Mouse (Mus musculus) E14TG2a.4 (cell line): ENCODE results near the gene Cfap157.
A peak's percentile ranks its signal among the peaks of the same experiment; 100 is the strongest.

ENCODE experiments used
- H3K27me3 ChIP-seq: 2 replicates; pipeline ENCODE4 v1.6.1; 2014; ENCODE audit warnings: low read length, control low read depth; ENCODE audit not compliant: insufficient read depth
- H3K36me3 ChIP-seq: 2 replicates; pipeline ENCODE4 v1.6.1; 2014; ENCODE audit warnings: low read length, control low read depth; ENCODE audit not compliant: insufficient read depth
- H3K4me1 ChIP-seq: replicated peaks from 2 replicates; pipeline ENCODE4 v1.6.1; 2014; ENCODE audit warnings: low read depth, low read length, control low read depth
- H3K4me3 ChIP-seq: replicated peaks from 2 replicates; pipeline ENCODE4 v1.5.1; 2014; ENCODE audit warnings: mild to moderate bottlenecking, low read length
- H3K9me3 ChIP-seq: 2 replicates; pipeline ENCODE4 v1.6.1; 2014; ENCODE audit warnings: low read length, control low read depth
- CTCF ChIP-seq: conservative IDR thresholded peaks from 2 replicates; pipeline ENCODE4 v1.5.1; 2014; ENCODE audit warnings: low read length
- NANOG ChIP-seq: IDR thresholded peaks from 2 replicates; pipeline ENCODE4 v1.6.1; 2014; ENCODE audit warnings: borderline replicate concordance, low read length, mixed read lengths
- POU5F1 ChIP-seq: IDR thresholded peaks from 2 replicates; pipeline ENCODE4 v1.6.1; 2014; ENCODE audit warnings: low read length, borderline replicate concordance

Cfap157 gene

DNA sequence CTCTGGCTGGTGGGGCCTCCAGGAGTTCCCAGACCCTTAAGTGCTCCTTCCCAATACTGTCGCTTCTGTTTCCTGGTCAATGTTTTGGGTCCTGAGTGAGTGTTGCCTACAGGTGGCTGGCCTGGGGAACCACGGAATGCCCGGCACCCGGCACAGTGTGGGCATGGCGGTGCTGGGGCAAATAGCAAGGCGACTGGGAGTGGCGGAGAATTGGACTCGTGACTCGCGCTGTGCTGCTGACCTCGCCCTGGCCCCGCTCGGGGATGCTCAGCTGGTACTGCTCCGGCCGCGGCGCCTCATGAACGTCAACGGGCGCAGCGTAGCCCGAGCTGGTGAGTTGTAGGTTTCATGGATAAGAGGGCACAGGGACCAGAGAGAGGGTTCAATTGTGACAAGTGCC, 8.0 kb downstream of the Cfap157 start:
- Histone ChIP-seq H3K4me1 (peaks cover 72% of the 10 kb centered on the region), H3K36me3 (peaks cover 18% of the 10 kb centered on the region)
- TF ChIP-seq NANOG = no peak
- TF ChIP-seq CTCF = no peak
- no peak for TF ChIP-seq POU5F1

DNA sequence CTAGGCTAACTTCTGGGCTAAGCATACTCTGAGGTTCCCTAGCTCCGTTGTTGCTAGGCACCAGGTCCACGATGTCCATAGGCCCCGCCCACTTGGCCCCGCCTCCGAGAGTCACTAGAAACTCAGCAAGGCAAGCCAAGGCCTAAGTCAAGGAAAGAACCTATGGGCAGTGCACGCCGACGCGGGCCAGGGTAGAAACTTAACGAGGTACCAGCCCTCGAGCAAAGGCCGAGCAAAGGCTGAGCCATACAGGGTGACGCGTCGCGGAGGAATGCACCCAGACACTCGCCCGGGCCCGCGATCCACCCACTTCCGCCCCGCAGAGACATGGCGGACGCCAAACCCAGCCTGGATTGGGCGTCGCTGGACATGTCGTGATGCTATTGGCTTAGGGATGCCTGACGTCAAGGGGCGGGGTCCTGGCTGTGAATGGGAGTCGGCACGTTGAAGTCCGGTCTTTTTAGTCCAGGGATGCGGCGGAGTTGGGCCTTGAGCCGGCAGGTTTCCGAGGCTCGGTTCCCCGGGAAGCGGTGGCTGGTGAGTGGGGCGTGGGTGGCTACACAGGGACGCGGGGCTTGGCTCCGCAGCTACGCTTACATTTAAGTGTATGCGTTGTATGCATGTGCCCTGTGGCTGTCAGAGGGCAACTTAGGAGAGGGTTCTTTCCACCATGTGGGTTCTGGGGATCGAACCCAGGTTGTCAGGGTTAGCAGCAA, 8.7 kb downstream of the Cfap157 start, which contains the start of the genes Ttc16 and Ptrh1:
Gene Ttc16 (minus strand): TSS at position 275 of the 716 bp plus-strand sequence.
Gene Ptrh1 (plus strand): TSS at position 428 of the 716 bp plus-strand sequence.
- TF ChIP-seq CTCF (no peak), NANOG (no peak), POU5F1 (no peak)
- Histone ChIP-seq H3K9me3 (no peaks in the 10 kb centered on the region), H3K4me1 (peaks cover 72% of the 10 kb centered on the region)

More for the DNA sequence above, 8.0 kb downstream of the Cfap157 start:
- H3K27me3 ChIP-seq = peaks cover 15% of the 10 kb centered on the region
- H3K4me3 ChIP-seq = peak overlapping the region; percentile 87
- no peaks in the 10 kb centered on the region for H3K9me3 ChIP-seq

DNA sequence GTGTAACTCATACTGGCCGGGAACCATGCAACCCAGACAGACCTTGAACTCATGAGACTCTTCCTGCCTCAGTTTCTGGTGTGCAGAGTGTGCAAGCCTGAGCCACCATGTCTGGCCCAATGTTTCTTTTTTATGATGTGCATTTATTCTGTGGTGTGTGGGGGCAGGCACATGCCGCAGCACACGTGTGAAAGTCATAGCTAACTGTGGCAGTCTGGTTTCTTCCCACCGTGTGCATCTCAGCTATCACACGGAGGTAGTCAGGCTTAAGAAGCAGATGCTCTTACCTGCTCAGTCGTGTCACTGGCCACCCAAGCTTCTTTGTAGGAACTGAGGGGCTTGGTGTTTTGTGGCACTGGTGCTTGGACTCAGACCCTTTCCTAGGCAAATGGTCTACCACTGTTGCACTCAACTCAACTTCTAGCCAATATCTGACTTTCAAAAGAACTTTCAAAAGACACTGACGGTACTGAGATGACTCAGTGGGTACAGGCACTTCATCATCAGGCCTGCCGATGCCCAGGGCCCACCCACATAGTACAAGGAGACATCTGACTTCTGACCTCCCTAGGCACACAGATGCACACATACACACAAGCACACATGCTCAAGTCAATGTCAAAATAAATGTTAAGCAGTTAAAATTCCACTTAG, 11.5 kb downstream of the Cfap157 start:
- TF ChIP-seq NANOG (no peak), POU5F1 (no peak)

More for the DNA sequence above, 8.7 kb downstream of the Cfap157 start, which contains the start of the genes Ttc16 and Ptrh1:
- peaks cover 18% of the 10 kb centered on the region for H3K36me3 ChIP-seq
- peak within 1 kb of the TSS; percentile 87 for H3K4me3 ChIP-seq
- H3K27me3 ChIP-seq = peaks cover 17% of the 10 kb centered on the region

DNA sequence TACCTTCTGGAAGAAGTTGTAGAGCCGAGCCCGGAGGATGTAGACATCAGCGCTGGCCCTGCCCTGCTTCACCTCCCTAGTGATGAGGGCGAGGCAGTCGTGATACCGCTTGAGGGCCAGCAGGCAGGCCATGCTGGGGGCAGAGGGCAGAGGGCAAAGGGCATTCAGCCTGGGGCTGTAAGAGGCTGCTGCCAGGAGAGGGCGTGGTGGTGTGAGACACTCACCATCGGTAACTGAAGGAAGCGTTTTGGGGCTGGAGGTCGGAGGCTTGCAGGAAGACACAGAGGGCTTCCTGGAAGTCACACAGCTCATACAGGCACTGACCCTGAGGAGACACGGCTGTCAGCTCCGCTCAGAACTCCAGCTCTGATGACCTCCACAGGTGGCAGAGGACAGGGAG, 12.3 kb downstream of the Cfap157 start:
- H3K4me1 ChIP-seq = peaks cover 55% of the 10 kb centered on the region

More for the DNA sequence above, 11.5 kb downstream of the Cfap157 start:
- H3K36me3 ChIP-seq = peaks cover 13% of the 10 kb centered on the region
- no peak overlapping the region for H3K4me3 ChIP-seq
- H3K9me3 ChIP-seq = no peaks in the 10 kb centered on the region
- H3K27me3 ChIP-seq = peaks cover 19% of the 10 kb centered on the region
- peaks cover 58% of the 10 kb centered on the region for H3K4me1 ChIP-seq

DNA sequence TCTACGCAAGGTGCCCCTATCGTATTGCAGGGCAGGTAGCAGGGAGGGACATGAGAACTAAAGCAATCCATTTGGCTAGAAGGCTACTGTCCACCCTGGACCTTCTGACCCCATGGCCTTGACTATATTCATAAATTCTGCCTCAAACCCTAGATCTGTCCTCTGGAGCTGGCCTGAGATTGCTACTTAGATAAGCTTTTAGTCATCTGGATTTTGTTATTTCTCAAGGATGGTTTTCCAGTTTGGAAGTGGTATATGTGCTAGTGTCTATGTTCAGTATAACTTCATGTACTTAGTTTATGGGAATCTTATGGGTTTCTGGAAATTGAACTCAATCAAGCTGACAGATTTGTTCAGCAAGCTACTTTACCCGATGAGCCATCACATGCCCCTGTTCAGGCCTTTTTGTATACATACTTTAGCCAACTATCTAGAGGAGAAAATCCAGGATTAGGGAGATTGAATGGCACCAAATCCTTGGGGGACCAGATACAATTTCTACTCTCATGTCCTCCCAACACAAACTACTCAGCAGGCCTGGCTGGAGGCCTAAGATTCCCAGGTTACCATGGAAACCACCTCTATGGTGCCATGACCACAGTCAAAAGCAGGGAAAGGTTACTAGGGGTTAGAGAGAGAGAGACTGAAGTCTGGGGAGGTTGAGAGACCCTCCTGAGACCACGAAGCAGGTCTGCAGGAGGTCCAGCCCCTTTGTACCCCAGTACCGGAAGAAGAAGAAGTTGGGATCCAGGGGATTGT, 14.7 kb downstream of the Cfap157 start:
- Histone ChIP-seq H3K27me3 (peaks cover 15% of the 10 kb centered on the region), H3K9me3 (no peaks in the 10 kb centered on the region)
- TF ChIP-seq CTCF (no peak), POU5F1 (no peak), NANOG (no peak)

More for the DNA sequence above, 12.3 kb downstream of the Cfap157 start:
- Histone ChIP-seq H3K4me3 (peak overlapping the region; percentile 45), H3K27me3 (peaks cover 17% of the 10 kb centered on the region), H3K9me3 (no peaks in the 10 kb centered on the region), H3K36me3 (peaks cover 4% of the 10 kb centered on the region)
- TF ChIP-seq CTCF (no peak), NANOG (no peak), POU5F1 (no peak)

DNA sequence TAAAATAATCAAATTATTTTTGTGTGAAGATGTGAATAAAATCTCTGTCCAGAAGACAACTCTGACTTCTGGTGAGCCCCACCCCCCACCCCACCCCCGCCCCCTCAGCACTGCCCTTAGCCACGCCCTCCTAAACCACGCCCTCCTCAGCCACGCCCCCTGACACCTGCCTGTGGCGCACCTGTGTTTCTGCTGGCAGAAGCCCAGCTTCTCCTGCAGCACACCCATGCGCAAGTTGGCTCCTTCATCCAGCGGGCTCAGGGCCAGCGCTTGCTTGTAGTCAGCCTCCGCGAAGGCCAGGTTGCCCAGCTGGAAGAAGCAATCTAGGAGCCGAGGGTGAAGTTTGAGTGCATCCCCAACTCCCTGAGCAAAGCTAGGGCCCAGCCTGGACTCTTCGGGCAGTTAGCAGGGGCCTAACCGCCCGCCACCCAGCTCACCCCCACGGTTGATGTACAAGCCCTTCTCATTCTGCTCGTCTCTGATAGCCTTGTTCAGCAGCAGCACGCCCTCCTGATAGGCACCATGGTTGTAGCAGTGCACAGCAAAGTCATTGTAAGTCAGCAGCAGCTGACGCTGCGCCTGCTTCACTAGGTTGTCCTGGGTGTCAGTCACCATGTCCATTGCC, 15.5 kb downstream of the Cfap157 start:
- TF ChIP-seq POU5F1 (no peak), NANOG (no peak), CTCF (no peak)
- peak overlapping the region; percentile 61 for H3K4me3 ChIP-seq
- peaks cover 15% of the 10 kb centered on the region for H3K27me3 ChIP-seq
- H3K9me3 ChIP-seq = no peaks in the 10 kb centered on the region
- H3K4me1 ChIP-seq = peaks cover 43% of the 10 kb centered on the region
- H3K36me3 ChIP-seq = no peaks in the 10 kb centered on the region

More for the DNA sequence above, 14.7 kb downstream of the Cfap157 start:
- Histone ChIP-seq H3K4me3 (no peak overlapping the region), H3K4me1 (peaks cover 39% of the 10 kb centered on the region), H3K36me3 (no peaks in the 10 kb centered on the region)

DNA sequence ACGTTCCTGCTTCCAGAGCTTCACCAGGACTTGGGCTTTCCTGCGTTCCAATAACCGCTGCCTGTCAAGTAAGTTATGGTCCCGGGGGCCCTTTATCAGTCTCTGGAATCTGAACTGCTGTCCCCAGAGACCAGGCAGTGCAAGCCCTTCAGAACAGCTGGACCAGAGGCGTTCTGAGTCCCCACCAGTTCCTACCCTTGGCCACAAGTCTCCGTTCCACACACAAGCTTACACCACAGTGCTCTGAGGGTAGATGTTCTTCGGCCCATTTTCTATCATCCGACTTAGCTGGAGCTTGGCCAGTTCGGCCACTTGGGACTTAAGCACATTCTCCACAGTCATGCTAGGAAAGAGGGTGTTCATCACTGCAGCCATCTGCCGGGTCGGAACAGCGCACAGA, 17.0 kb downstream of the Cfap157 start:
- H3K27me3 ChIP-seq = peaks cover 11% of the 10 kb centered on the region; the same call in 1 of the 2 replicates
- TF ChIP-seq CTCF = no peak
- H3K36me3 ChIP-seq = peaks cover 10% of the 10 kb centered on the region
- H3K4me3 ChIP-seq = no peak overlapping the region
- H3K4me1 ChIP-seq = peaks cover 39% of the 10 kb centered on the region
- no peaks in the 10 kb centered on the region for H3K9me3 ChIP-seq

DNA sequence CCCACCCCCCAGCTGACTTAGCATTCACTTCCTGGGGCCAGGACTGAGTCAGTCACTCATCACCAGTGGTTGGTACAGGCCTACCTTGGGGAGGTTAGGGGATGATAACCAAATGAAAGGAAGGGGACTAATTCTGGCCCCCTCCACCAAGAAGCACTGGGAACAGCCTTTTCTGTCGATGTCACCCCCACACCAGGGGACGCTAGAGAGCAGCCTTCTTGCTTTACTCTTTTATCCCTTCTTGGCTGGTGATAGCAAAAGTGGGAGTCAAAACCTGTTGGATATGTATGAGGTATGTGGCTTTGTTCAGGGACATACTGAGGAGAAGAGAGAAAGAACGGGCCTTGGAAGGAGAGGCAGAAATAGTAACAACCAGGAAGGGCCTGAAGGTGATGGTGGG, 20.9 kb downstream of the Cfap157 start:
- no peak for TF ChIP-seq NANOG
- TF ChIP-seq POU5F1 = no peak
- TF ChIP-seq CTCF = peak; percentile 87
- H3K9me3 ChIP-seq = no peaks in the 10 kb centered on the region
- H3K27me3 ChIP-seq = 0 out of 2 replicates have a peak, but pooled peaks cover 4% of the 10 kb centered on the region
- H3K4me3 ChIP-seq = no peak overlapping the region
- peaks cover 18% of the 10 kb centered on the region; the same call in 1 of the 2 replicates for H3K4me1 ChIP-seq
- peaks cover 48% of the 10 kb centered on the region for H3K36me3 ChIP-seq
